Mouse (Mus musculus) right cerebral cortex, adult 18-20 months (tissue): ENCODE data around the gene Vegfb.
"Not testable (repeated sequence)": the region's sequence is repeated elsewhere in the genome, so short reads cannot be mapped to it uniquely, and the experiment has no call there.

Experiments
- DNase-seq: peaks from one replicate; pipeline ENCODE4 v3.0.0; 2022; ENCODE audit warnings: mixed read lengths

The Vegfb gene

GRCm38 (mm10) chr19:6991166-6991565 is 3.7 kb upstream of the Vegfb start:
- DNase-seq, result not testable (repeated sequence)

GRCm38 (mm10) chr19:6990712-6991111 is 3.3 kb upstream of the Vegfb start:
- DNase-seq, result no peak

GRCm38 (mm10) chr19:6989251-6989650 is 1.8 kb upstream of the Vegfb start:
- no peak for DNase-seq

GRCm38 (mm10) chr19:6987904-6988285 is 444 bp upstream of the Vegfb start:
- no peak for DNase-seq

- DNase-seq, result no peak
Observed at GRCm38 (mm10) chr19:6985951-6986708, 1.3 kb downstream of the Vegfb start.

GRCm38 (mm10) chr19:6985300-6985699 is 2.2 kb downstream of the Vegfb start:
- no peak for DNase-seq

GRCm38 (mm10) chr19:6983621-6984020 is 3.8 kb downstream of the Vegfb start:
- no peak for DNase-seq

GRCm38 (mm10) chr19:6981465-6981864 is 6.0 kb downstream of the Vegfb start:
- no peak for DNase-seq

- peak; percentile 99 for DNase-seq
Observed at GRCm38 (mm10) chr19:6980381-6981093, 6.9 kb downstream of the Vegfb start, which contains the start of gene Fkbp2. Gene Fkbp2, minus strand, starts transcription at chr19:6980501.

- DNase-seq, result peak; percentile 100
Observed at GRCm38 (mm10) chr19:6979486-6980380, 7.7 kb downstream of the Vegfb start.

- DNase-seq, result peak; percentile 59
Observed at GRCm38 (mm10) chr19:6979001-6979479, 8.4 kb downstream of the Vegfb start.

- DNase-seq, result no peak
Observed at GRCm38 (mm10) chr19:6978639-6978974, 8.8 kb downstream of the Vegfb start.

- DNase-seq, result no peak
Observed at GRCm38 (mm10) chr19:6977759-6978638, 9.5 kb downstream of the Vegfb start.

GRCm38 (mm10) chr19:6975537-6976521 is 11.6 kb downstream of the Vegfb start, which contains the start of gene Plcb3:
Gene Plcb3, minus strand, starts transcription at chr19:6976470.
- DNase-seq, result peak; percentile 67

- DNase-seq, result peak; percentile 74
Observed at GRCm38 (mm10) chr19:6974211-6975205, 12.9 kb downstream of the Vegfb start, which contains the start of gene Ppp1r14b. Gene Ppp1r14b, plus strand, starts transcription at chr19:6974968.

GRCm38 (mm10) chr19:6973581-6974190 is 13.8 kb downstream of the Vegfb start:
- no peak for DNase-seq

GRCm38 (mm10) chr19:6972247-6972917 is 15.1 kb downstream of the Vegfb start:
- no peak for DNase-seq

GRCm38 (mm10) chr19:6971644-6972043 is 15.8 kb downstream of the Vegfb start:
- no peak for DNase-seq
